Mouse (Mus musculus): ENCODE measurements at regions not wholly inside any gene's neighbourhood (a gene's known extent, or its start where the extent isn't known, plus 50 kb on each side); places are given as distances from the start of the nearest gene placed in this dataset.
"Not testable (repeated sequence)": the region's sequence is repeated elsewhere in the genome, so short reads cannot be mapped to it uniquely, and the experiment has no call there.

DNA sequence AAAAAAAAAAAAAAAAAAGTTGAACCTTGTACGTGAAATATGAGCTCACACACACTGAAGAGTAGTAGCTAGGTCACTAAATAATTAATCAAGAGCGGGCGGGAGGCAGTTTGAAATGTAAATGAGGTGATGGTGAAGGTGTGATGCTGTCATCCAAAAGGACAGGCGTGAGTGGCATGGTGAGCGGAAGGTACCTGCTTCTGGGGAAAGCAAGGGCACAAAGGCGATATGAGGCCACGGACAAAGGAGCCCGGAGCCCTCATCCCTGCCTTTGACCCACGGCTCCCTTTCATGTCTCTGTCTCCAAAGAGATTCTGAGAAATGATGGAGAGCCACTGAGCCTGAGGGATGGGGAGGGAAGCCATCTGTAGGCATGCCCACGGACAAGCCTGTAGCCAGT, 107.1 kb upstream of the Pou3f3 start:
- 31% methylated on average over 10 of the region's 10 CpGs for WGBS

DNA sequence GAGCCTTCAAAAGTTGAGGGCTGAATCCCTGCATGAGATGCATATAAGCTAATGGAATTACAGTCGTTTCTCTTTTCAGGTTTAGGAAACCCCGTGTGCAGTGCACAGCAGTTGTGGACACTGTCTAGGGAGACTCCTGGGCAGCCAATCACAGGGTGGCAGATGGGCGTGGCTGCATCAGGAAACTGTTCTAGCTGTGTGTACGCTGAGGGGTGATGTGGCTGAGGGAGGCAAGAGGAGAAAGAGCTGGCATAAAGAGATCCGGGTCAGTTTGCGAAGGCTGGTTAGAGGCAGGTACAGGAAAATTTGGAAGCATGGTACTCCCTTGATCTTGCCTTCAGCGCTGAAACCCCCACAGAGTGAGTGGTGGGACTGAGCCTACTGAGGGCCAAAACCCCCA, 106.1 kb upstream of the Pou3f3 start:
- Histone ChIP-seq H3K27ac (ENCODE audit: insufficient read depth, low read depth, low read length) (no peak overlapping the region), H3K4me3 (ENCODE audit: low read depth, low read length) (no peak overlapping the region), H3K4me1 (ENCODE audit: control insufficient read depth, insufficient read depth, insufficient read length, low read length) (no peaks in the 10 kb centered on the region), H3K36me3 (ENCODE audit: control insufficient read depth, insufficient read depth, low read length) (no peaks in the 10 kb centered on the region), H3K27me3 (ENCODE audit: control insufficient read depth, insufficient read depth, low read length) (no peaks in the 10 kb centered on the region)
- WGBS, result 36% methylated on average over 7 of the region's 7 CpGs
- no peak for TF ChIP-seq CTCF (IDR thresholded peaks at IDR 0.05; ENCODE audit: extremely low read depth, insufficient read length, insufficient replicate concordance, low read depth, low read length)
- TF ChIP-seq POLR2A (IDR thresholded peaks at IDR 0.05; ENCODE audit: low read depth, low read length), result no peak

More for the DNA sequence above, 107.1 kb upstream of the Pou3f3 start:
- Histone ChIP-seq H3K27me3 (ENCODE audit: control insufficient read depth, insufficient read depth, low read length) (no peaks in the 10 kb centered on the region), H3K36me3 (ENCODE audit: control insufficient read depth, insufficient read depth, low read length) (no peaks in the 10 kb centered on the region), H3K4me3 (ENCODE audit: low read depth, low read length) (no peak overlapping the region), H3K4me1 (ENCODE audit: control insufficient read depth, insufficient read depth, insufficient read length, low read length) (no peaks in the 10 kb centered on the region), H3K27ac (ENCODE audit: insufficient read depth, low read depth, low read length) (no peak overlapping the region)
- TF ChIP-seq POLR2A (IDR thresholded peaks at IDR 0.05; ENCODE audit: low read depth, low read length), result no peak
- TF ChIP-seq CTCF (IDR thresholded peaks at IDR 0.05; ENCODE audit: extremely low read depth, insufficient read length, insufficient replicate concordance, low read depth, low read length), result no peak

GRCm38 (mm10) chr1:42591855-42592254, 103.7 kb upstream of the Pou3f3 start:
- Histone ChIP-seq H3K4me1 (ENCODE audit: control insufficient read depth, insufficient read depth, insufficient read length, low read length) (no peaks in the 10 kb centered on the region), H3K36me3 (ENCODE audit: control insufficient read depth, insufficient read depth, low read length) (no peaks in the 10 kb centered on the region), H3K27ac (ENCODE audit: insufficient read depth, low read depth, low read length) (no peak overlapping the region), H3K4me3 (ENCODE audit: low read depth, low read length) (no peak overlapping the region), H3K27me3 (ENCODE audit: control insufficient read depth, insufficient read depth, low read length) (no peaks in the 10 kb centered on the region)
- WGBS, result 58% methylated on average over 1 of the region's 1 CpGs
- TF ChIP-seq POLR2A (IDR thresholded peaks at IDR 0.05; ENCODE audit: low read depth, low read length), result no peak
- TF ChIP-seq CTCF (IDR thresholded peaks at IDR 0.05; ENCODE audit: extremely low read depth, insufficient read length, insufficient replicate concordance, low read depth, low read length), result no peak

GRCm38 (mm10) chr1:42597065-42597464, 98.5 kb upstream of the Pou3f3 start:
- Histone ChIP-seq H3K27ac (ENCODE audit: insufficient read depth, low read depth, low read length) (no peak overlapping the region), H3K27me3 (ENCODE audit: control insufficient read depth, insufficient read depth, low read length) (no peaks in the 10 kb centered on the region), H3K4me3 (ENCODE audit: low read depth, low read length) (no peak overlapping the region), H3K4me1 (ENCODE audit: control insufficient read depth, insufficient read depth, insufficient read length, low read length) (no peaks in the 10 kb centered on the region), H3K36me3 (ENCODE audit: control insufficient read depth, insufficient read depth, low read length) (no peaks in the 10 kb centered on the region)
- 76% methylated on average over 4 of the region's 4 CpGs for WGBS
- TF ChIP-seq CTCF (IDR thresholded peaks at IDR 0.05; ENCODE audit: extremely low read depth, insufficient read length, insufficient replicate concordance, low read depth, low read length) (no peak), POLR2A (IDR thresholded peaks at IDR 0.05; ENCODE audit: low read depth, low read length) (no peak)

DNA sequence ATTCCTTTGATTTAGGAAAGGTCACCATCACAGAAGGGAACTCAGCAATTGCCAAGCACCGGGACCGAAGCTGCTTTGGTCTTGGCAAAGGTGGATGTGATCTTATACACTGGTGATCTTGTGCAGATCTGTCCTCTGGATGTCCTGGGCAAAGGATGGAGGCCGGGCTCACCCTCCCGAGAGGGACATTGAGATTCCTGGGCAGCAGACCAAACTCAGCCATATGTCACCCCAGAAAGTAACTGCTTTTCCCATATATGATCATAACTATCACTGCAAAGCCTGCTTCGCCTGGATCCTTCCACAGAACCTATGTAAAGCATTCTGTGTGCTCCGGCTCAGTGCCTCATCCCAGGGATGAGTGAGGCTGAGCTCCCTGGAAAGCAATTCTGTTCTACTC, 96.3 kb upstream of the Pou3f3 start:
- TF ChIP-seq CTCF (IDR thresholded peaks at IDR 0.05; ENCODE audit: extremely low read depth, insufficient read length, insufficient replicate concordance, low read depth, low read length) (no peak), POLR2A (IDR thresholded peaks at IDR 0.05; ENCODE audit: low read depth, low read length) (no peak)
- 81% methylated on average over 6 of the region's 6 CpGs for WGBS
- H3K36me3 ChIP-seq (ENCODE audit: control insufficient read depth, insufficient read depth, low read length), result no peaks in the 10 kb centered on the region
- no peak overlapping the region for H3K27ac ChIP-seq (ENCODE audit: insufficient read depth, low read depth, low read length)
- H3K27me3 ChIP-seq (ENCODE audit: control insufficient read depth, insufficient read depth, low read length), result no peaks in the 10 kb centered on the region
- no peaks in the 10 kb centered on the region for H3K4me1 ChIP-seq (ENCODE audit: control insufficient read depth, insufficient read depth, insufficient read length, low read length)
- no peak overlapping the region for H3K4me3 ChIP-seq (ENCODE audit: low read depth, low read length)

DNA sequence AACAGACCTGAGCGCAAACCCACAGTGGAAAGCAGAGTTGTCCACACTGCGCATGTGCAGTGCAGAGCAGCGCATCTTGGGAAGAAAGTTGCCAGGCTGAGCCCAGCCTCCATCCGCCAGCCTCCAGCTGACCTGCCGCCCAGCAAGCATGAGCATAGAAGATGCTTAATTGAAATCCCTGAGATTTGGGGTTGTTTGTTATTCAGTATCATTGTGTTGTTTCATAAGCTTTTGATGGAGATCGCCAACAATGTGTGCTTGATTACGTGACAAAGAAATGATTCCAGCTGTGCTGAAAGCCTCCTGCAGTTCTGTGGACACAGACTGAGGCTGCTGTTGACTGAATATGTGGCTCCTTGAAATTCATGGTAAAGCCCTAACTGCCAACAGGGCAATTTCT, 89.3 kb upstream of the Pou3f3 start:
- no peak overlapping the region for H3K27ac ChIP-seq (ENCODE audit: insufficient read depth, low read depth, low read length)
- TF ChIP-seq POLR2A (IDR thresholded peaks at IDR 0.05; ENCODE audit: low read depth, low read length) (no peak), CTCF (IDR thresholded peaks at IDR 0.05; ENCODE audit: extremely low read depth, insufficient read length, insufficient replicate concordance, low read depth, low read length) (no peak)
- H3K4me3 ChIP-seq (ENCODE audit: low read depth, low read length), result no peak overlapping the region
- no peaks in the 10 kb centered on the region for H3K27me3 ChIP-seq (ENCODE audit: control insufficient read depth, insufficient read depth, low read length)
- no peaks in the 10 kb centered on the region for H3K4me1 ChIP-seq (ENCODE audit: control insufficient read depth, insufficient read depth, insufficient read length, low read length)
- WGBS, result 89% methylated on average over 7 of the region's 7 CpGs
- H3K36me3 ChIP-seq (ENCODE audit: control insufficient read depth, insufficient read depth, low read length), result no peaks in the 10 kb centered on the region

DNA sequence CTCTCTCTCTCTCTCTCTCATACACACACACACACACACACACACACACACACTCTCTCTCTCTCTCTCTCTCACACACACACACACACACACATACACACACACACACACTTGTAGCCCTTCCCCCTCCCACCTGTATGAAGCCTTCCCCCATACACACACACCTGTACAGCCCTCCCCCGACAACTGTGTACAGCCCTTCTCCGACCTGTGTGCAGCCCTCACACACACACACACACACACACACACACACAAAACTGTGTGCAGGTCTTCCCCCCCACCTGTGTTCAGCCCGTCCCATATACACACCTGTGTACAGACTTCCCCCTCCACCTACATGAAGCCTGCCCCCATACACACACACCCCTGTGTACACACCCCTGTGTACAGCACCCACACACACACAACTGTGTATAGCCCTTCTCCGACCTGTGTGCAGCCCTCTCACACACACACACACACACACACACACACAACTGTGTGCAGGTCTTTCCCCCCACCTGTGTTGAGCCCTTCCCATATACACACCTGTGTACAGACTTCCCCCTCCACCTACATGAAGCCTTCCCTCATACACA, 88.0 kb upstream of the Pou3f3 start:
- not testable (repeated sequence) for H3K36me3 ChIP-seq (ENCODE audit: control insufficient read depth, insufficient read depth, low read length); H3K27me3 ChIP-seq (ENCODE audit: control insufficient read depth, insufficient read depth, low read length); H3K4me3 ChIP-seq (ENCODE audit: low read depth, low read length); H3K27ac ChIP-seq (ENCODE audit: insufficient read depth, low read depth, low read length); H3K4me1 ChIP-seq (ENCODE audit: control insufficient read depth, insufficient read depth, insufficient read length, low read length)
- WGBS, result 70% methylated on average over 4 of the region's 4 CpGs

- H3K4me1 ChIP-seq (ENCODE audit: control insufficient read depth, insufficient read depth, insufficient read length, low read length), result no peaks in the 10 kb centered on the region
- TF ChIP-seq CTCF (IDR thresholded peaks at IDR 0.05; ENCODE audit: extremely low read depth, insufficient read length, insufficient replicate concordance, low read depth, low read length), result no peak
- no peak for TF ChIP-seq POLR2A (IDR thresholded peaks at IDR 0.05; ENCODE audit: low read depth, low read length)
- H3K36me3 ChIP-seq (ENCODE audit: control insufficient read depth, insufficient read depth, low read length), result no peaks in the 10 kb centered on the region
- H3K27me3 ChIP-seq (ENCODE audit: control insufficient read depth, insufficient read depth, low read length), result no peaks in the 10 kb centered on the region
- H3K27ac ChIP-seq (ENCODE audit: insufficient read depth, low read depth, low read length), result no peak overlapping the region
- 78% methylated on average over 6 of the region's 6 CpGs for WGBS
- no peak overlapping the region for H3K4me3 ChIP-seq (ENCODE audit: low read depth, low read length)
These were observed 71.8 kb upstream of the Pou3f3 start for GRCm38 (mm10) chr1:42623766-42624165.

Data from small intestine, adult 2 months (tissue).